Mouse (Mus musculus) adipocyte (in vitro differentiated cells): ENCODE measurements at regions not wholly inside any gene's neighbourhood (a gene's known extent, or its start where the extent isn't known, plus 50 kb on each side); places are given as distances from the start of the nearest gene placed in this dataset.

Source experiments
- DNase-seq: peaks from one replicate; pipeline ENCODE4 v3.0.0-alpha.2; 2016; ENCODE audit warnings: low spot score

DNA sequence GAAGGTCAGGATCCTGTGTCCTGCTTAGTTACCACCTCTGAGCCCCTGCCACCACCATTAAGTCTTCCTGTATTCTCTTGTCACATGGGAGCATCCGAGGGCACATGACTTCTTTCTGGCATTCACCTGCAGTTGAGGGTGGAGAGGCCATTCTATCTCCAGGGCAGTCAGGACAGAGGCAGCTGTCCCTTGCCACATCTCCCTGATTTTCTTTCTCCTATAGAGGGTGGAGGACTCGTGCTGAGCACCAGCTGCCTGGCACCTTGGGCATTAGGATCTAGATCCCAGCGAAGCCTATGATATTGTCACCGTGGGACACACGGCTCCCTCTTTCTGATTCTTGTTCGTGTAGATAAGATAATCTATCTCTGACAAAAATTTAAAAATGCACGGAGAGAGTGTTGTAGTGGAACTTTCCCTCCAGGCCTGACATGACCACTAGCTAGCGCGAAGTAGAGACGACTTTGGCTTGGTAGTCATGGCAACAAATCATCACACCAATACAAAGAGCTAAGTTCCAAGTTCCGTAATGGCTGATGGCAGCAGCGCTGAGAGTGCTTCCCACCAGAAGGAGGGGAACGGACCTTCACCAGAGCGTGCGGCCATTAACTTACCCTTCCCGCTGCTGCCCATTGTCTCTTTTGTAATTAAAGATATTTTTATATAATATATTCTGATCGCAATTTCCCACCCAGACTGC lies 137.7 kb downstream of the Ipmk start:
- no peak for DNase-seq

DNA sequence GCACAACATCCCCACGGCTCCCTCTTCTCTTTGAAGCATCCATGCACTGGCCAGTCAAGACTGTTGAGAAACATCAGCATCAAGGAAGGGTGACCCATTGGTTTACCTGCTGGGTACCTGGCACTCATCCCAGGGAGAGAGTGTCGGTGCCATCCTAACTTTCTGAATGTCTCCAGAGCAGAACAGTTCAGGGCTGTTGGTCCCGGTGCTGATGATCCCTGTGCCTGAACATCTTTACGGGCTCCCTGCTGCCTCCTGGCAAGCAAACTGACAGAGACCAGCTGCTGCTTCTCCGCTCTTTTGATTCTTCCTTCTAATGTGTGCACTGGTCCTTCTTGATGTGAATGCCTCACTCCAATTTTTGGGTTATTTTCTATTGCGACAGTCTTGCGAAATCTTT lies 142.2 kb downstream of the Ipmk start:
- no peak for DNase-seq

DNA sequence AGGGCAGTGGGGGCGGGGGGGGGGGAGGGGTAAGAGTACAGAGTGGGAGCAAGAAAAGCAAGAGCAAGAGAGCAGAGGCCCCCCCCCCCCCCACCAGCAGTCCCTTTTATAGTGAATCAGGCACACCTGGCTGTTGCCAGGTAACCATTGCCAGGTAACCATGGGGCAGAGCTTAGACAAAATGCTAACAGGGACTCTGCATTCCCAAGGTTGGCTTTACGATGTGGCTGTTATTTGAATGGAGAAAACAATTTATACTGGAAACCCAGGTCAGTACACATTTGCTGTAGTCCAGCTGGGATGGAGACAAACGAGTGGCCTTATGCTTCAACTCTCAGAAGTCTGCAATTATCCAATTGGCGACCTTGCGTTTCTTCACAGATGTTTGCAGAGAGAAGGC lies 154.5 kb downstream of the Ipmk start:
- no peak for DNase-seq

DNA sequence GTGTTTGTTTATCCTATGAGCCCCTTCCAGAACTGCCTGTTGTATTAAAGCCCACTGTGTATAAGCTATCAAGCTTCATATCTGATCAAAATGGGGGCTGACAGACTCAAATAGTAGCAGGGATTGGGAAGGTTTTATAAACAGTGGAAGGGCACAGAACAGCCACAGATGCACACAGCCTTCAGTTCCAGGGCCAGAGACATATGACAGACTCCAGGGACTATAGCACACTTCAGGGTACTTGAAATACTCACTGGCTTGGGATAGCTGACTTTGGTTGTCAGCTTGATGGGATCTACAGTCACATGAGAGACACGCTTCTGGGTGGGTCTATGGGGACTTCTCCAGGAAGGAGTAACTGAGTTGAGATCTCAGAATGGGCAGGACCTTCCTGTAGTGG lies 156.7 kb downstream of the Ipmk start:
- no peak for DNase-seq

DNA sequence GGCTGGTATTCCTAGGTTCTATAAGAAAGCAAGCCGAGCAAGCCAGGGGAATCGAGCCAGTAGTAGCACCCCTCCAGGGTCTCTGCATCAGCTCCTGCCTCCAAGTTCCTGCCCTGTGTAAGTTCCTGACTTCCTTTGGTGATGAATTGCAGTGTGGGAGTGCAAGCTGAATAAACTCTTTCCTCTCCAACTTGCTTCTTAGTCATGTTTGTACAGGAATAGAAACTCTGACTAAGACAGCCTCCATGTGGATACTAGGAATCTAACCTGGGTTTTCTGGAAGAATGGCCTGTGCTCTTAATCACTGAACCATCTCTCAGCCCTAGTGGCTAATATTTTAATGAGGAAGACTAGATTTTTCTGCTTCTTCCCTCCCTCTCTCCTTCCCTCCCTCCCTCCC lies 177.7 kb downstream of the Ipmk start:
- DNase-seq = no peak

DNA sequence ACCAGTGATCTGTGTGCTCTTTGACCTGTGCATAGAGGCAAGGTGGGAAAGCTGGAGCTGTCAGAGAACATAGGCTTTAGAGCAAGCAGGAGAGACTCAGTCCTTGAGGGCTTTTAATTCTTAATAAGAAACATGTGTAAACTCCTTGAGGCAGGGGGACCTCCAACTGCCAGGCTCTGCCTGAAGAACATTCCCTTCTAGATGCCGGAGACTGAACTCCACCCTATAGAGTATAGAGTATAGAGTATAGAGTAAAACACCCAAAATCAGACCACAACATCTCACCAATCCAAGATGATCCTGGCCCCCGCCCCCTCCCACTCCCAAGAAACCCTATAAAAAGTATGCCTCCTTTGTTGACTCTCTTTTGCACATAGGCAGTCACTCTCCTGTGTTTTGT lies 186.2 kb downstream of the Ipmk start:
- DNase-seq = no peak

DNA sequence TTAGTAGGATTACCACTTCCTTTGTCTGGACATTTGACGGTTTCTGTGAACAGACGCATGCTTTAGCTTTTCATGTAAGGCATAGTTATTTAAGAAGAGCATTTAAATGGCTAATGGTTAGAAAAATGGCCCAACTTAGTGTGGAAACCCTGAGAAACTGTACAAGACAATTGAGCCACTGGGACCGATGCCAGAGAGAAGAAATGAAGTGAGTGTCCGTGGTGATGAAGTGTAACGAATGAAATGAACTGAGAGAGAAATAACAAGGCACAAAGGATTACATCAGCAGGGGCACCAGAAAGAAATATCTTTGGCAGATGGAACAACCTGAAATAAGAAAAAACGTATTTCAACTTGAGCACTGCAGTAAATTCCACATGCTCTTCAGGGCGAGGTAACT lies 197.9 kb downstream of the Ipmk start:
- DNase-seq = no peak

DNA sequence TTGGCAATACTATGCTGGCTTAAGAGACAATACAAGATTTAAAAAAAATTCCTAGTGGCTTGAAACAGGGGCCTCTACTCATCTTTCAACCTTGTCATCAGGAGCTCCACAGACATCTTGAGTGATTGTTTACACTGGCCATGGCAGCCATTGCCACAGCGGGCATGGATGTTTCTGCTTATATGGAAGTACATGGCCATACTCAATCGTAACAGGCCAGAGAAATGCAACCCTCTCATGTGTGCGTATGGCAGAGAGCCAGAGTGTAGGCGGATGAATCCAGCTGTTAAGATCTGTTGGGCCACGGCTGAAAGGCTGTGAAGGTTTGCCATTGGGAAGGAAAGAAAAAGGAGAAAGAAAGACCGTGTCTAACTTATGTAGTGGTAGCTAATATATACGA lies 198.9 kb downstream of the Ipmk start:
- no peak for DNase-seq

DNA sequence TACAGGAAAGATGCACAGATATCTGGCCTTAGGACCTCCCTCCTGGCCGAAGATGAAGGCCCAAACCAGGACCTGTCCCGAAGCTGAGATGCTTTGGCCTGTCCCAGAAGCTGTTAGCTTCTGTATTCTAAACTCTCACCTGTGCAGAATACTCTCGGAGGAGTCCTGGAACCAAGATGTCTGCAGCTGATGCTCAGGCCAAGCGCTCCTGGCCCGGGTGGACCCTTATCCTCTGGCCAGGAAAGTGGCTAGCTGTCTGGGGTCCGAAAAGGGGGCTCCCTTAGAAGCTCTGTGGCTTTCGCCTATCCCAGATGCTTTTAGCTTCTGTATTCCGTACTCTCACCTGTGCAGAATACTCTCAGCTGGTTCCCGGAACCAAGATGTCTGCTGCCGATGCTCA lies 236.2 kb downstream of the Ipmk start:
- DNase-seq = no peak

DNA sequence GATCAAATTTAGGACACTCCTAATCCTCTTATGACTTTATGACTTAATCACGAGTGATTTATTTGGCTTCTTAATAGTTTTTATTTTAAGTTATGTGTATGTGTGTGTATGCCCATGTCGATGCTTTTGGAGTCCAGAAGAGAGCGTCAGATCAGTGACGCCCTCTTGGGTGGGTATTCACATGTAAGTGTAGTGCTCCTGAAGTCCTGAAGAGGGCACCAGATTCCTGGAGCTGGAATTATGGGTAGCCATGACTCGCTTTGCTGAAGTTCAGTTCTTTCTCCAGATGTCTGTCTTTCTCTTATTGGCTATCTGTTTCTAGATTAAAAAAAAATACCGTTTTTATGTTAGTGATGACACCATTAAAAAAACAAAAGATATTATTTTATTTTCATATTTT lies 251.0 kb downstream of the Ipmk start:
- no peak for DNase-seq

DNA sequence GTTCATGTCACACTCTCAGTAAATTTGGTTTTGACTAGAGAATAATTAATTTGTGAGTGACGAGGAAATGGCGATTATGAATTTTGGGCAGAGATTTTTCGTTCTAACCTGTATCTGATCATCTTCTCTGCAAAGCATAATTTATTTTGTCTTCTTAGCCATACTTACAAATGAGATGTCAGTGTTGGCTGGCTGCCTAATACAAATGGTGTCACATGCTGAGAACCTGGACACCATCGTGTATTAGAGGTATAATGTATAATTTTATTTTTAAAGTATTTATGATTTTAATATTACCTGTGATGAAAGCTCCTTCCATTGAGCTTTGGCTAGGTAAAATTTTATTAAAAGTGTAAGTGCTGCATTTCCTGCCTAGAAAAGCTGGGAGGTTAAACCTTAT lies 266.2 kb downstream of the Ipmk start:
- DNase-seq = no peak

DNA sequence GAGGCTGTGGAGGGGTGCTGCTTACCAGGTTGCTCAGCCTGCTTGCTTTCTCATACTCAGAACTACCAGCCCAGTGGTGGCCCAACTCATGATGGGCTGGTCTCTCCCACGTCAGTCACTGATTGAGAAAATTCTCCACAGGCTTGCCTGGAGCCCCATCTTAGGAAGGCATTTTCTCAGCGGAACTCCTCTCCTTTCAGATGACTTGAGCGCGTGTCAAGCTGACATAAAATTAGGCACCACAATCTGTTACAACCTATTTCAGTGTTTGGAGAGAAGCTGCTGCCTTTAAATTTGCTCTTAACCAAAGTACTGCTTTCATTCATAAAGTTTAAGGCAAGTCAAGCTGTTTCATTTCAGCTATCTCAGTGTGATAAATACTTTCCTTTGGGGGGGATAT lies 269.6 kb downstream of the Ipmk start:
- no peak for DNase-seq

DNA sequence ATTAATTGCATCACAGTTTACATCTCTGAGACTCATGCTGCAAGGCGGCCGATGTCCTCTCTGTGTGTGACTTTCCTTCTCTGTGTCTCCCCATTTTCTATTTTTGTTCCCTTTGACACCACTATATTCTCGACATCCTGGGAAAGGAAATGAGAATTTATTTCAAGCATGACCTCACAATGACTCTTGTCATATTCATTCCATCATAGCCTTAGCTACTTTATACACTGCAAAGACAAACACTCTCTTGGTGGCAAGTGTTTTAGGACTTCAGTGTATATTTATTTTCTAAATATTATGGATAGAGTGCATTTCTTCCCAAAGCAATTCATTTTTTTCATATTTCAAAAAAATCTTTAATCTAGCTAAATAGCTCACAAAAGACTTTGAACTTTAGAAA lies 298.5 kb downstream of the Ipmk start:
- no peak for DNase-seq

DNA sequence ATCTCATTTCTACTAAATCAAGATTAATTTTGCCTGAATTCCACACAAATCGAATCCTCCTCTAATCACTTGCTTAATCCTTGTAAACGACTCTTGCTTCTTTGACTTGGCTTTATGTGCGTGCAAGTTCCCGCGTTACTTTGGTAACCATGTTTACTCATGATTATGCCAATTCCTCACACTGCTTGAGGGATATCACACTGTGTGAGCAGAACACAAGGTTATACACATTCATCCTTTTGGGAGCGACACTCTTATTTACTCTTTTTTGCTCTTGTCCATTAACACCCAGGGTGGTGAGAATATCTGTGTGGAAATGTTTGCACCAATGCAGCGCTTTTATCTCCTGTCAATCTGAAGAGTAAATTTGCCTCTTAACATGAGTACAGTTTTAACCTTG lies 310.0 kb downstream of the Ipmk start:
- no peak for DNase-seq

DNA sequence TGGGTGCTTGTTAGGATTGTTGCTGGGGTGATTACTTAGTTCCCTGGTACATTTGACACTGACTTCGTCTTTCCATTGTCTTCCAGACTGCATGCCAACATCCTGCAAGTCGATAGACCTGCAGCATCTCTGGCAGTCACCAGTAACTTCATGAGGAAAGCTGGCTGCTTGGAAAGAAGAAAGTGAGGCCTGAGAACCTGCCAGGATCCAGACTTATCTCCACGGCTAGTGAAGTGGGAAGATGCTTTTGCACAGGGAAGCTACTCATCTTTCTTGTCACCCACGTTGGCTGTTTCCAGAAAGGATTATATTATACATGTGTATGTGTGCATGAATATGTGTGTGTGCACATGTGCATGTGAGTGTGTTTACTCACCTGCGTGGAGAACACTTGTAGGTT lies 316.0 kb downstream of the Ipmk start:
- no peak for DNase-seq

DNA sequence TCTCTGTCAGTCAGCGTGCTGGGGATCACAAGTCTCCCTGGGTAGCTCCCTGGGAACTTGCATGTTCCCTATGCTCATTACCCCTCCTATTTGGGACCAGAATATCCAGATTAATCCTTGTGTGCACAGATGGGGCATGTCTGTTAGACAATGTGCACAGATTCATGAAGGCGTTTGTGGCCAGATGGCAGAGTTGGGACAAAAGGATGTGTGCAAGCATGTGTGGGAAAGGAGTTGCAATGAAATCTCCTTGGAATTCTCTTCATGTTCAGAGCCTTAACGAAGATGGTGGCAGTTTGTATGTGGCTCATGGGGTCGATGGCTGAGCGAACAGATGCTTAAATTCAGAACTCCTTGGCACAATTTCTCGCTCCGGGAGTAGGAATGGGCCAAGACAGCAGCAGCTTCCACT lies 319.6 kb downstream of the Ipmk start:
- no peak for DNase-seq

DNA sequence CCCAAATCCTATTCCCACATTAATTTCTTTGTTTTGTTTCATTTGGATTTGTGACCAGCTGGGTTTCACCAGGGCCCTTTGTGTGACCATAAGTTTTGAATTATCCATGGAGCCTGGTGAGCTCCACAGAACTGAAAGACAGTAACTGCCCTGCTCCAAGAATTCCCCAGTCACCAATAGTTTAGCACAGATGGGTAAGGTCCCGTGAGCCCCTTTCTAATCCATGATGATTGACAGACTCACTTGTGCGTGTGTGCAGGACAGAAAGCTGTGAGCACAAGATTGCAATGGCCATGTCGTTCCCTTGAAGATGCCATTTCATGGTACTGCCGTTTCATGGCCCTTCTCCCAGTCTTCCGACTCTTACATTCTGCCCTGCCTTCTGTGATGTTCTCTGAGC lies 331.7 kb downstream of the Ipmk start:
- no peak for DNase-seq

DNA sequence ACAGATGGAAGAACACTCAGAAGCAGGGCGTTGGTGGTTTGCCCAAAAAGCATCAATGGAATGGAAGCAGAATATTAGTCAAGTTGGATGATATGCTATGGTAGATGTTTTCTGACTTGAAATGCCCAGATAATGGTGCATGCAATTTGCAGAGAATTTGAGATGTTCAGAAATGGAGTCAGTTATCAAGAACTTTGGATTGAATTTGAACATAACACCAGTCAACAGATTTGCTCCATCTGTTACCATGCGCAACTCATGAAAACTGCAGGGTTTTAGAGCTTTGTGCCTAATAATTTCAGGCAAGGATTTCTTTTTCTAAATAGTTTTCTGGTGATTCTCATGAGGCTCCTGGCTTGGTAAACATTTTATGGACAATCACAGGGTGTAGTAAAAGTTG lies 365.9 kb downstream of the Ipmk start:
- no peak for DNase-seq

DNA sequence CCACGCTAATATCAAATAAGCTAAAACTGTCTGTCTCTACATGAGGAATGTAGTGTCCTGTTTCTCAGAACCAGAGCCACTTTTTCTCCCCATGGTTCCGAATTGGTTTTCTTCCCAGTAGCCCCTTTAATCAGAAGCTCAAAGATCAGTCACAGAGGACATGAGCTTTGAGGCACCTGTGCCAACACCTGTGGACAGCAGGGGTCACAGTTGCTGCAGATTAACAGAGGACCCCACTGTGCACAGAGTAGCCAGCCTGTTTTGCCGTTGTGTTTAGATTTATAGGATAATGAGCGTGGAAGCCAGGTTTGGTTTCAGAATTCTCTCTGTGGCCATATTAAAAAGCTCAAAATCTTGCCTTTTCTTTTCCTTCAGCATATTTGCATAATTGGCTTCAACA lies 380.2 kb downstream of the Ipmk start:
- no peak for DNase-seq

DNA sequence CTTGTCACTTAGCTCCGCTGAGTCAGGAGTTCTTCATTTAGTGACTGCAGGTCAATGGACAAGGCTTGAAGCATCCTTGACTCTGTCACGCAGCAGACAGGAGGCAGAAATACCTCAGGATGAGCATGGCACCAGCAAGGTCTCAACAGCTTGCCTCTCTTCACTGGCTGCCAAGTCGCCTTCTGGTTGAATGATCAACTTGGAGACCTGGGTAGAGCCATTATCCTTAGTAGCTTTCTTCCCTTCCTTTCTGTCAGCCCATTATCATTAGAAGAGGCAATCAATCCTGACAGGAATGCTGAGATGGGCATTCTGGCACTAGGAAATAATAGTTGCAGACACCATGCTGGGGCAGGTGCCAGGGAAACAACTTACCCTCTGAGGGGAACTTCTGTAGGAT lies 386.3 kb downstream of the Ipmk start:
- DNase-seq = no peak

DNA sequence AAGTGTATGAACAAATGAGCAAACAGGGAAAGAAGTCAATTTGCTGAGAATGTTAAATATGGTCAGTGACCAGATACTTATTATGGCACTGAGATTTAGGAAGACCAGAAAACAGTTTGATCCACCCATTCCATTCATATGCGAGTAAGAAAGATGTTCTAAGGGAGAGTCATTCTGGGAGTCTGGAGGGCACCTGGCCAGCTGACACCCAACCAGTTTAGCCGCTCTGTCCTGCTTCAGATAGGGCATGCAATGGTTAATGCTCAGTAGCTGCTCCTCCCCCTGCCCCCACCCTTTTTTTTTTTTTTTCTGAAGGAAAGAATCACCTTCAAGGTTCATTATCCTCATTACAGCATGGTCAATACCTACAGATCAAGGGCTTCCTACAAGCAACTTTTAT lies 386.9 kb downstream of the Ipmk start:
- no peak for DNase-seq

DNA sequence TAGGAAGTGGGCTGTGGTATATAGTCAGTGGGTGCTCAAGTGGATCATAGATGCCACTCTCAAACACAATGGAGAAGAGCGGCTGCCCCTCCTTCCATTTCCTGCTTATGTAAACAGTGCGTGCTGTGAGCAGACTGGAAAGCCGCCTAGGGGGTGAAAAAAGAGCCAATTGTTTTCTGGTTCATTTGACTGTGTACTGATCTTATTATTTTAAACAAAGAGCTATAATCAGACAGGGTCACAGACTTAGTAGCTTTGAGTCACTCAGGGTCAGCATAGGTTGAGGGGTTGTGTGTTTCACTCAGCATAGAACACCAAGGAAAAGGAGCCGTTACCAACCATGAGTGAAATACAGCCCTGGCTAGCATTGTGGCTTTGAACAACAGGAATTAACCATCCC lies 390.7 kb downstream of the Ipmk start:
- no peak for DNase-seq

DNA sequence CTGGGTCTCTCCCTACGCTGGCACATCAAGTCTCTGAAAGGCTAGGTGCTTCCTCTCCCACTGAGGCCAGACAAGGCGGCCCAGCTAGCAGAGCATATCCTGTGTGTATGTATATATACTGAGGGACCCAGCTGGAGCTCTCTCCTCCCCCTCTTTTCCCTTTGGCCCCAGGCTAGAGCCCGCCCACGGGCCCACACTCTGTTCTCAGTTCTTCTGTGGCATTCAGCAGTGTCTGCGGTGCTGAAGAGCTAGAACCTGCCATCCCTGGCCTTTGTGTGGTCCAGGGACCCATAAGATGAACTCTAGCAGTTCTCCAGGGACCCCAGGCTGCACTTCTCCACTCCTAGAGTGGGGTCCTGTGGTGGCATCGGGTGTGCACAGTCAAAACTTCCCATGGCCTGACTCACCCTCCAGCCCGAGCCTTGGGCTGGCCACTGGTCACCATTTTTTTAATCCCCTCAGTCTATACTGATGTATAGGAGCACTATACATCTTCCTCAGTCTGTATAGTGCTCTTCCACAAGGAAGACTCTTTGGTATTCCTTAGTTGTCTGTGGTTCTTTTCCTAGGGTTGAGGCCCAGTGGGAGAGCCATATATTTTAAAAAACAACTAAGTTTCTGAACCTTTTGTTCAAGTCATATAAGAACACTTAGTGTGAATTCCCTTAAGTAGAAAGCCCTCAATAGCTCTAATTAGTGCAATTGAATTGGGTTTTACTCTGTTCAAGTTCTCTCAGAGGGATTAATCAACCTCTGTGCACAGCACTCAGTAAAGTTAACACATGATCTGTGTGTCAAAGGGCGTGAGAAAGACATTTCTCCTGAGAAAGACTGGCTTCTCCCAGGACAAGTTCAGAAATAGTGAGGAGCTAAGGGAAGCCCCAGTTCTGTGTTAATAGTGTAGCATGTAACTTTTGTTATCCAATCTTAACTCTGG lies 401.3 kb downstream of the Ipmk start:
- no peak for DNase-seq

DNA sequence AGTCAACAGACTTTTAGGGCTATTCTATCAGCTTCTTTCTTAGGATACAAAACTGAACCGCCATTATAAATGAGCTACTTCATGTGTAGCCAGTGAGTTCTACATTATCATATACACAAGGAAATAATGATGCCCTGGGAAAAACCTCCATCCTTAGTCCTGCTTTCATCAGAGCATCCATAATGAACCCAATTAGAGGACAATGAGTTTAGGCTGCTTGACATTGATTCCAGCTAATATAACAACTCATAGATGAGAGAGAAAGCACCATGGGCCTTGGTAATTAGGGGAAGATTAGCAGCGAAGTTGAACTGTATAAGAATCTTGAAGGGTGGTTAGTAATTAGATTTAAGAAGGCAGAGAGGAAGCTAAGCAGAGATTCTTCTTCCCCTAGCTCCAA lies 405.7 kb downstream of the Ipmk start:
- no peak for DNase-seq
